Mouse (Mus musculus): Measurements from ENCODE around the gene Gng8. TPM values are rescaled to one million over a fixed set of nuclear protein-coding genes. Genes with fewer than 3 reads are reported as not detected.

Gene Gng8
- total RNA-seq (2021): 1 to 10 TPM; 1.5 to 1.9 TPM
- long read RNA-seq, experiment 1: 0 reads
- long read RNA-seq, experiment 2: 0 reads

DNA sequence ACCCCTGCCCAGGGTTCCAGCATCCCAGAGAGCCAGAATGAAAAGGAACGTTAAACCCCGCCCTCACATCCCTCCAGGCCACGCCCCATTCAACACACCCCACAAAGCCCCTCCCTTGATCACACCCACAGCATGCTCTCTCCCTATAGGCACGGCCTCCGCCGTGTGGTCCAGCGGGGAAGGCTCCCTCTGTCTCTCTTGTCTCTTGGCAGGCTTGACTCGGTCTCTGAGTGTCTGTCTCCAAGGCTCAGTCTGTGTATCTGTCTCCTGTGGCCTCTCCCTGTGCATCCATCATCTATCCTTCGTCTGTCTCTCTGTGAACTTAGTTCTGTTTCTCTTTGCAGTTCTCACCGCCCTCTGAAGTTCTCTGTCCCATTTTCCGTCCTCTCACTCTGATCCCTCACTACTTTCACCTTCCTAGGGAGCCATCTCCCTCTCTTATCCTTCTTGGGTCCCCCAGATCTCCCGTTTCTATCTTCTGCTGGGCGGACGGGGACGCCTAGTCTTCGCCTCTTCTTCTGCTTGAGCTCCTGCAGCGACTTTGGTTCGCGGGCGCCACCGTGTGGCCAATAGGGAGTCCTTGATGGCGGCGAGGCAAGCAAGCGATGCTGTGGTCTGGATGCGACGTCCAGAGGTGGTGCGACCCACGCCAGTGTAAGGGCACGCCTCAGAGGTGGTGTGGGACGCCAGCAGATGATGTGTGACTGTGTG lies at the start of gene Gng8:
Gene Gng8 (plus strand): TSS at position 146 of the 711 bp plus-strand sequence.
- DNase-seq (ENCODE audit: low spot score in 2 of 2): peak; percentile 82 to 85

DNA sequence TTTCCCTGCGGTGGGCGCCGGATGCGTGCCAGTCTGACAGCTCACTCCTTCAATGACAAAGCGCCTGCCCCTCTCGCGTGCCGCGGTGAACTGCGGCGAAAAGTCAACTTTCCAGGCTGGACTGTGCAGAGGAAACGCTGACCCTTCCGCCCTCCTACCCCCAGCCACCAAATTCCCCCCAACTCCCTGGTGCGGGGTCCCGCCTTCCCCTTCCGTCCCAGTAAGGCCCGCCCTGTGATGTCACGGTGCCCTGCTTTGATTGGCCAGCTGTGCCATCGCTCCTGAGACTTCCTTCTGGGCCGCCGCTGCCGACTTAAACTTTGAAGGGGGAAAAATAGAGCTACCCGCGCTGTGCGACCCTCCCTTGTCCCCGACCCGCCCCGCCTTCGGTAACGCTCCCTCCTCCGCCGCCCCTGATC lies 48.9 kb upstream of the Gng8 start, which contains the start of gene Prkd2:
Gene Prkd2 (plus strand): TSS at position 258 of the 419 bp plus-strand sequence.
- peak; percentile 88 to 92 for DNase-seq (ENCODE audit: low spot score in 2 of 2)

DNA sequence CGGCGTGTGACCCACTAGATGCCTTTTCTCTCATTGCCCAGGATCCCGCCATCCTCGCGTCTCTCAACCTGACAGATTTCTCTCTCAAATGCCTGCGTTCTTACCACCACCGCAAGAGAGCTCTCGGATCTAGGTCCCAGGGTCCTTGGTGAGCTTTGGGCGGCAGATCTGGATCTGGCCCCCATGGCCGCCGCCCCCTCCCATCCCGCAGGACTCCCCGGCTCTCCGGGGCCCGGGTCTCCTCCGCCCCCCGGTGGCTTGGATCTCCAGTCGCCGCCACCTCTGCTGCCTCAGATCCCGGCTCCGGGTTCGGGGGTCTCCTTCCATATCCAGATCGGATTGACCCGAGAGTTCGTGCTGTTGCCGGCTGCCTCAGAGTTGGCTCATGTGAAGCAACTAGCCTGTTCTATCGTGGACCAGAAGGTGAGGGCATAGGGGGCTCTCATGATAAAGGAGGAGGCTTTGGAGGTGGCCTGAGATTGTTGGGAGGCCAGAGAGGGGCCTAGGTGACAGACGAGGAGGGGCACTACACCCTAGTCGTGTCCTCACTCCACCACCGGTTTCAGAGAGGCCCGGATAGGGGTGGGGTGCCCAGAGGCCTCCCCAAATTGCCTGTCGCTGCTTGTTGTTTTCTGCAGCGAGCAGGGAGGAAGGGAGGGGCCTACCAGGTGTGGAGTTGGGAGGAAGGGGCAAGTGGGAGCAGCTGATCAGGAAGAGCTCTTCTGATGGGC lies 48.0 kb upstream of the Gng8 start:
- DNase-seq (ENCODE audit: low spot score in 2 of 2): no peak

DNA sequence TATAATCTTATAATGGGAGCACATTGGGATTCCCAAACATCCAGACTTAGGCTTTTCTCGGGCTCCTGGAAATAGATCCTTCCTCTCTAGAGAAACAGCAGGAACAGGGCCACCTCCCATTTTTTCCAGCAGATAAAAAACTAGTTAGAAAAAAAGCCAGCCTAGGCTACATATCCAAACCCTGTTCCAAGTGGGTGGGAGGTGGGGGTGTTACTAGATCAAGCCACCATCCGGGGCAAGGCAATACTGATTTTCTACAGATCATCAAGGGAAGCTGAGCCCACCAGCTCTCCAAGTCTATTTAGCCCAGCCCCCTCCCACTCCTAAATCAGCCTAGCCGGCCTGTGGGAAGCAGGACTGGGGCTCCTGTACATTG lies 46.9 kb upstream of the Gng8 start:
- DNase-seq (ENCODE audit: low spot score in 2 of 2): no peak

DNA sequence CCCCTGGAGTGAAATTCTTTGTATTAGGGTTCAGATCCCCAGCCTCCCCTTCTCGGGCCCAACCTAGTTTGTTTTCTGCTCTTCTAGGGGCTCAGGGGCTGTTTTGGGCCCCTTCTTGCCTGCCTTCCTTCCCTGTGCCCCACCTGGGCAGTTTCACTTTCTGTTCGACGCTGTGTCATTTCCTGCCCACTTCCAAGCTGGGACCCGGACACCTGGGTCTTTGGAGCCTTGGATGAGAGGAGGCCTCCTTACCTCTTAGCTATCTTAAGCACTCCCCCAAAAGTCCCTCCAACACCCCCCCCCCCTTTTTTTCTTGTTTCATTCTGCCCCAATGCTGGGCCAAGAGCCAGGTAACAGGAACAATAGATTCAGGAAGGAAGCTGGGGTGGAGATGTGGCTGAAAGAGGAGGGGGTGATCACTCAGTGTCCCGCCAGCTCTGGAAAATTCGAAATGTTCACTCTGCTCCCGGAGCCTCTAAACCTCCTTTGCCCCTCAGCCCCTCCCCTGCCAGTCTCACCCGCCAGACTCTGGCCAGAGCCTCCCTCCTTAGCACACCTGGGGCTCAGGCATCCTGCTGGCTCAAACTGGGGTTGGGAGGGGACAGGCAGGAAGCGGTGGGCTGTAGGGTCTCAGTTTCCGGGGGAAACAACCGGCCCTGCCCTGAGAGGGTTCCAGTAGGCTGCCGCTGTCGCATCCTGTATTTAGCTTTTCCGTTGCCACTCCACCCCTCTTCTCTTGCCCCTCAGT lies 46.3 kb upstream of the Gng8 start:
- DNase-seq (ENCODE audit: low spot score in 2 of 2): no peak

DNA sequence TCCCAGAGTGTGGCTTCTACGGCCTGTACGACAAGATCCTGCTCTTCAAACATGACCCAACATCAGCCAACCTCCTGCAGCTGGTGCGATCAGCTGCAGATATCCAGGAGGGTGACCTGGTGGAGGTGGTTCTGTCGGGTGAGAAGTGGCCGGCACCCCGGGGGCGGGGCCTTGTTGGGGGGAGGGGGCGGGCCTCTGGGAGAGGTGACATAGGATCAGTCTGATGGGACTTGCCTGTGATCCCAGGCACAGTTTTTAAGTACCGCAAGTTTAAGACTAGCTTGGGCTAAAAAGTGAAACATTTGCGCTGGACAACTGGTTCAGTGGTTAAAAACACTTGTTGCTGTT lies 45.8 kb upstream of the Gng8 start:
- DNase-seq (ENCODE audit: low spot score in 2 of 2): no peak

DNA sequence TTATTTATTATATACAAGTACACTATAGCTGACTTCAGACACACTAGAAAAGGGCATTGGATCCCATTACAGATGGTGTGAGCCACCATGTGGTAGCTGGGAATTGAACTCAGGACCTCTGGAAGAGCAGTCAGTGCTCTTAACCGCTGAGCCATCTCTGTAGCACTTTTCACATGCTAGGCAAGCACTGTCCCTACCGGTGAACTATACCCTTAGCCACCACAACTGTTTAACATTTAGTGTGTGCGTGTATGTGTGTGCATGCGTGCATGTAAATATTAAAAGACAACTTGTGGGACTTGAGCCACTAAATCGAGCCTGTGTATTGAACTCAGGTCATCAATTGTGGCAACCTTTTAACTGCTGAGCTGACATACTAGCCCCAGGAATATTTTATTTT lies 44.8 kb upstream of the Gng8 start:
- DNase-seq (ENCODE audit: low spot score in 2 of 2): no peak

DNA sequence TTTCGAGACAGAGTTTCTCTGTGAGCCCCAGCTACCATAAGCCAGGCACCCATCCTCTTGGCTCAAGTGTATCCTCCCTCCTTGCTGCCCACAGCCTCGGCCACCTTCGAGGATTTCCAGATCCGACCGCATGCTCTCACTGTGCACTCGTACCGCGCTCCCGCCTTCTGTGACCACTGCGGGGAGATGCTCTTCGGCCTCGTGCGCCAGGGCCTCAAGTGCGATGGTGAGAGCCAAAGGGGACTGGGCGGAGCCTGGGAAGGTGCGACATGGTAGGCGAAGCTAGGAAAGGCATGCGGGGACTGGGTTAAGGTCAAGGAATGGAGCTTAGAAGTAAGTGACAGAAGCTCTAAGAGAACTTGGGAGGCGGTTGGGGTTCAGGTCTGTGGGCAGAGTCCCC lies 44.1 kb upstream of the Gng8 start:
- no peak for DNase-seq (ENCODE audit: low spot score in 2 of 2)

DNA sequence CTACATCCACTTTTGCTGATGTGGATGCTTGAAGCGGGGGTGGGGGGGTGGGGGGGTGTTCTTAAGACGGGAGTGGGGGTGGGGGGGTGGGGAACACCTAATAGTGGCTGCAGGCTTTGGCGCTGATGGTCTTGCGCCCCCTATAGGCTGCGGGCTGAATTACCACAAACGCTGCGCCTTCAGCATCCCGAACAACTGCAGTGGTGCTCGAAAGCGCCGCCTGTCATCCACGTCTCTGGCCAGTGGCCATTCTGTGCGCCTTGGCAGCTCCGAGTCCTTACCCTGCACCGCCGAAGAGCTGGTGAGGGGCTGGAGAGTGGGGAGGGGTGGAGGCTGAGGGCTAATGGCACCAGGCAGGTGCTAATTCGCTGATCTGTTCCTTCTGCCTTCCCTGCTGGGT lies 43.0 kb upstream of the Gng8 start:
- peak; percentile 75 to 76 for DNase-seq (ENCODE audit: low spot score in 2 of 2)

DNA sequence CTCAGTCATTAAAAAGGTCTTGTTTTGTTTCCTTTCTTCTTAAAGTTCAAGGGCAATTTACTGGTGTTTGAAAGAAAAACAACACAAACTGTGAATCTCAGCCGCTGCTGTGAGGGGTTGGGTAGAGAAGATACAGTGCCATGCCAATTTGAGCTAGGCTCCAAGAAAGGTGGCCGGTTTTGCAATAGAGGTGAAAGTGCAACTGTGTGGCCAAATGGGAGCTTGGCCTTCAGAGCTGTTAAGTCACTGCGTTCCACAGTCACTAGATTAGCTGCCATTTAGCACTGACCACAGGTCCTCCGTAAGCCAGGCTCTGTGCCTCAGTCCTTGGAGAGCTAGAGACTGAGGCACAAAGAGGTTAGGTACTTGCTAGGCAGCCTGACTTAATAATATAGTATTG lies 40.0 kb upstream of the Gng8 start:
- DNase-seq (ENCODE audit: low spot score in 2 of 2): no peak

DNA sequence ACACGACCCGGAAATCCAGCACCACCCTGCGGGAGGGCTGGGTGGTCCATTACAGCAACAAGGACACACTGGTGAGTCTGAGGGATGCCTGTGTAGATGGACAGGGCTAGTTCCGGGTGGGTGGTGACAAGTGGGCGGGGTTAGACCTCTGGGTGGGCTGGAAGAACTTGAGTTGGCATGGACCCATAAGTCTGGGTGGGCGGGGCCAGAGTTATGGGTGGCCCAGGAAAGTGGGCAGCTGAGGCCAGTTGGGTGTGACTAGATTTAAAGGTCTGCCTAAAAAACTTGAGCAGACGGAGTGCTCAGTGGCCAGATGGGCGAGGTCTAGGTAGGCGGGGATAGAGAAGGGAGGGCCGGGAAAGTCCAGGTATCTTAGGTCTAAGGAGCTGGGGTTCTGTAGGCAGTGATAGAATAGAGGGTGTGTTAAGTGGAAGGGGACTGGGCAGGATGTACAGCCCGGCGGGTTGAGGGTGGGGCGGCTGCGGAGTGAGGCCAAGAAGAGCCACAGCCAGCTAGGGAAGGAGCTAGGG lies 38.2 kb upstream of the Gng8 start:
- no peak for DNase-seq (ENCODE audit: low spot score in 2 of 2)

DNA sequence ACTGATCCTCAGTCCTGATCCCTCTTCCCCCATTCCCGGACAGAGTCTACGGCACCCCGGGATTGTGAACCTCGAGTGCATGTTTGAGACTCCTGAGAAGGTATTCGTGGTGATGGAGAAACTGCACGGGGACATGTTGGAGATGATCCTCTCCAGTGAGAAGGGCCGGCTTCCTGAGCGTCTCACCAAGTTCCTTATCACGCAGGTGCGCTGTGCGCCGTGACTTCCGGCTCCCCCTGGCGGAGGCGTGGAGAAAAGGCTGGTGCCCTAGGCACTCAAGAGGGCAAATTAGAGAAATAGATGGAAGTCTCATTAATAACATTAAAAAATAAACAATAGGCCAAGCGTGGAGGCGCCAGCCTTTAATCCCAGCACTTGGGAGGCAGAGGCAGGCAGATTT lies 33.2 kb upstream of the Gng8 start:
- DNase-seq (ENCODE audit: low spot score in 2 of 2): no peak

DNA sequence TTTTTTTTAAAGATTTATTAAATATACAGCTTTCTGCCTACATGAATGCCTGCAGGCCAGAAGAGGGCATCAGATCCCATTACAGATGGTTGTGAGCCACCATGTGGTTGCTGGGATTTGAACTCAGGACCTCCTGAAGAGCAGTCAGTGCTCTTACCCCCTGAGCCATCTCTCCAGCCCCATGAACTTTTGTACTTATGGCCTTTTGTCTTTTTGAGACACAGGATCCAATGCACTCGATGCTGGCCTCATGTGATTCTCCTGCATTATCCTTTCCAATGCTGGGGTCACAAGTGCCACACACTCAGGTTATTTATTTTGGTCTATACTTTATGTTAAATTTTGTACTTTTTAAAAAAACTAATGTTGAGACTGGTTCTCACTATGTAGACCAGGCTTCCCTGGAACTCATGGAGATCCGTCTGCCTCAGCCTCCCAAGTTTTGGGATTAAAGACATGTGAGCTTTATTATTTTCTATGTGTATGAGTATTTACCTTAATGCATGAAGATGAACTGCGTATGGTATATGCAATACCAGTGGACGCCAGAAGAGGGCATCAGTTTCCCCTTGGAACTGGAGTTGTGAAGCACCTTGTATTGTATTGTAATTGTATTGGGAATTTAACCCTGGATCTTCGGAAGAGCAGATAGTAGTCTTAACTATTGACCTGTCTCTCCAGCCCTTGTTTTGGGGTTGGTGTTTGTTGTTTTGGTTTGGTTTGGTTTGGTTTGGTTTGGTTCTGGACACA lies 31.5 kb upstream of the Gng8 start:
- DNase-seq (ENCODE audit: low spot score in 2 of 2): no peak

DNA sequence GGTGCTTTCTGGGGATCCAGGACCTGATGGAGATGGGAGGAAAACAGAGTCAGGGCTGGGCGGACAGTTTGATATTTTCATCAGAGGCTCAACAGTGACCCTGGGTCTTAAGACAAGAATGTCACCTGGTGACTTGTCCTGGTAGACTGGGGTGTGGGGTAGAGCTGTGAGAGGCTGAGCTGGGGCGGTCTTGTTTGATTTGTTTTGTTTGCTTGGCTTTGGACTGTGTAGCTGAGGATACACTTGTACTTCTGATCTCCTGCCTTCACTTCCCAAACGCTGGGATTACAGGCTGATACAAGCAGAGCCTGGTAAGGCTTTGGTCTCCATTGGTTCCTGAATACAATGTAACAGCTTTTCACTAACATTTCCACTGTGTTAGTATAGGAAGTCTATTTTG lies 24.1 kb upstream of the Gng8 start:
- no peak for DNase-seq (ENCODE audit: low spot score in 2 of 2)

DNA sequence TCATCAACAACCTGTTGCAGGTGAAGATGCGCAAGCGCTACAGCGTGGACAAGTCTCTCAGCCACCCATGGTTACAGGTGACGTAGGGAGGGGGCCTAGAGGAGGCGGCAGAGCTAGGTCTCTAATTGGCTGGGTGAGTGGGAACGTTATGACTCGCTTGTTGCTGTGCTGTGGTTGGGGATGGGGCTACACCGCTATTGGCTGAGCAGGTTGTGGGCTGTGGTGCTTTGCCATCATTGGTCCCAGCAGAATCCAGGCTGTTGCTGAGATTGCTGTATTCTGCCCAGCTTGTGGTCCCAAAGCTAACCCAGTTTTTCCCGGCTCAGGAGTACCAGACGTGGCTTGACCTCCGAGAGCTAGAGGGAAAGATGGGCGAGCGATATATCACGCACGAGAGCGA lies 22.1 kb upstream of the Gng8 start:
- peak; percentile 86 to 96 for DNase-seq (ENCODE audit: low spot score in 2 of 2)

DNA sequence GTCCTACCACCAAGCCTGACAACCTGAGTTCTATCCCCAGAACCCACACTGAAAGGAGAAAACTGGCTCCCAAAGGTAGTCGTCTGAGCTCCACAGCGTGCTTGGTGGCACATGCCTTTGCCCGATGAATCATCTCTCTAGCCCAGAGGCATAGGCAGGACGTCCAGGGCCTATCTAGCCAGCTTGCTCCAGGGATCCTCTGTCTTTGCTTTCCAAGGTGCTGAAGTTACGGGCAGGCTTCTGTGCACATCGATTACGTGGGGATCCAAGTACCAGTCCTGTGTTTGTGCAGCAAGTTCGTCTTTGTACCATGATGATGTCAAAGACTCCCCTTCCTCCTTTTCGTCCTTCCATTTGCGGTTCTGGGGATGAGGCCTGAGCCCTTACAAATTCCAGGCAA lies 20.0 kb upstream of the Gng8 start:
- DNase-seq (ENCODE audit: low spot score in 2 of 2): no peak

DNA sequence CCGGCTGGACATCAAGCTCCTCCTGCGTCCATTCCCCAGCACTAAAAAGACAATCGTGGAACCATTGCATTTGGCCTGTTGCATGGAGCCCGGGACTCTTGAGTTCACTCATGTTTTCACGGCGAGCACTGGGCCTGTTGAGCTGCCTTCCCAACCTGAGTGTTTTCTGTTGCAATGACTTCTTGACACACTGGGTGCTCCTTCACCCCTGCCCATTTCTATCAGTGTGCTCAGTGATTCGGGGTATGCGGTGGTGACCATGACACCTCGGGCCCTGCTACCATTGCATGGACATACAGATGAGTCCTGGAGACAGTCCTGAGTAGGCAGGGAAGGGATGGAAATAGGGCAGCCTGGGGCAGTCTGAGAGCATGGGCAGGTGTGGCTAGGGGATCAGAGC lies 19.1 kb upstream of the Gng8 start:
- DNase-seq (ENCODE audit: low spot score in 2 of 2): no peak

DNA sequence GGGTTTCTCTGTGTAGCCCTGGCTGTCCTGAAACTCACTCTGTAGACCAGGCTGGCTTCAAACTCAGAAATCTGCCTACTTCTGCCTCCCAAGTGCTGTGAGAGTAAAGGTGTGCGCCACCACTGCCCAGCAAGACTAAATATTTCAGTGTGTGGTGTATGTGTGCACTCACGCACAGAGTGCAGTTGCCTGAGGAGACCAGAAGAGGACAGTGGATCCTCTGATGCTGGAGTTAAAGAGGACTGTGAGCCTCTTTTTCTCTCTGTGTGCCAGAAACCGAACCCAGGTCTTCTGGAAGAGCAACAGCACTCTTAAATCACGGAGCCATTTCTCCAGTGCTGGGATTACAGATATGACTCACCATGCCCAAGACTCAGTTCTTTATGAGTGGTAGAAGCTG lies 18.2 kb upstream of the Gng8 start:
- DNase-seq (ENCODE audit: low spot score in 2 of 2): no peak

DNA sequence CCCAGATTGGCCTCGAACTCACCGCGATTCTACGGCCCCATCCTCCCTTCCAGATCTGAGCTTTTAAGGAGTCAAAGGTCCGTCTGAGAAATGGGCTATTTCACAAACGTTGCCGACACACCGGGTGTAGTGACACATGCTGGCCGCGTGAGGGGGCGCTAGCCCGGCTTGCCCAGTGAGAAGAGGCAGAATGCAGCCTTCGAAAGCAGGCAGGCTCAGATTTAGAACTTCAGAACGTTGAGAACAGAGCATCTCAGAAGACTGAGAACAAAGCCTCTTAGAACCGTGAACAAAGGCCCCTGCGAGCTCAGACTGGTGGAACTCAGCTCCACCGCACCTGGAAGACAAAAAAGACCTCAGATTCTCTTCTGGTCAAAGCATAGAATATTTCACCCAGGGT lies 17.4 kb upstream of the Gng8 start:
- peak; percentile 79 to 81 for DNase-seq (ENCODE audit: low spot score in 2 of 2)

DNA sequence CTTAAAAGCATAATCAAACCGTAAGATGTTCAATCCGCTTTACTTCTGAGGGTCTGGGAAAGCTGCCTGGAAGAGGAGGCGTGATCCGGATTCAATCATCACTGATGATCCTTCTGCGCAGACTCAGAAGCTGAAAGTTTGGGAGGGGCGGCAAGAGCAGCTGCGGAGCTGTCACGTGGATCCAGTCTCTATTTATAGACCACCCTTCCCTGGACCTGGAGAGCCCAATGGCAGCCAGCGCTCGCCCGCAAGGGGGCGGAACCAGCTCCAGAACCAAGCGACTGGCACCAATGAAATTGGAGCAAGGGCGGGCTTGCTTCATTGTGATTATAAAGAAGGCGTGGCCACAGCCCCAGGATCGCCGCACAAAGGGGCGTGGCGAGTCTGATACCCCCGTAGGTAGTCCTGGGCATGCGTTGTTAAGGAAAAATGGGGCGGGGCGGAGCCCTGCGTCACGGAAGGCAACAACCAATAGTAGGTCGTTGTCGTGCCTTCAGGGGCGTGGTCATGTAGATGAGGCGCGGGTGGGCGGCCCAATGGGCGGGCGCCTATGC lies 16.8 kb upstream of the Gng8 start:
- DNase-seq (ENCODE audit: low spot score in 2 of 2): peak; percentile 99 to 100

DNA sequence AGATGAGACGGTGACA lies 16.5 kb upstream of the Gng8 start, which contains the start of gene Dact3:
Gene Dact3 (plus strand): TSS at position 8 of the 16 bp plus-strand sequence.
- DNase-seq (ENCODE audit: low spot score in 2 of 2): no peak

DNA sequence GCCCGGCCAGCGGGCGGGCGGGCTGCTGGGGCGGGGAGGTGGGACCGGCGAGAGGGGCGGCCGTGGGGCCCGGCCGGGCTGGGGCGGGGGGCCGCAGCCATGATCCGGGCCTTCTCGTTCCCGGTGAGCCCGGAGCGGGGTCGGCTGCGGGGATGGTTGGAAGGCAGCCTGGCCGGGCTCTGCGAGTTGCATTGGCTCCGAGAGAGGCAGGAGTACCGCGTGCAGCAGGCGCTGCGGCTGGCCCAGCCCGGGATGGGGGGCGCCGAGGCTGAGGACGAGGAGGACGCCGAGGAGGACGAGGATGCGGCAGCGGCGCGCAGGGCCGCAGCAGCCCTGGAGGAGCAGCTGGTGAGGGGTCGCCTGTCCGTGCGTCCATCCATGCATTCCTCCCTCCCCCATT lies 16.3 kb upstream of the Gng8 start:
- no peak for DNase-seq (ENCODE audit: low spot score in 2 of 2)
